Mouse (Mus musculus): Measurements from ENCODE around the gene Pgap1.

The Pgap1 gene

DNA sequence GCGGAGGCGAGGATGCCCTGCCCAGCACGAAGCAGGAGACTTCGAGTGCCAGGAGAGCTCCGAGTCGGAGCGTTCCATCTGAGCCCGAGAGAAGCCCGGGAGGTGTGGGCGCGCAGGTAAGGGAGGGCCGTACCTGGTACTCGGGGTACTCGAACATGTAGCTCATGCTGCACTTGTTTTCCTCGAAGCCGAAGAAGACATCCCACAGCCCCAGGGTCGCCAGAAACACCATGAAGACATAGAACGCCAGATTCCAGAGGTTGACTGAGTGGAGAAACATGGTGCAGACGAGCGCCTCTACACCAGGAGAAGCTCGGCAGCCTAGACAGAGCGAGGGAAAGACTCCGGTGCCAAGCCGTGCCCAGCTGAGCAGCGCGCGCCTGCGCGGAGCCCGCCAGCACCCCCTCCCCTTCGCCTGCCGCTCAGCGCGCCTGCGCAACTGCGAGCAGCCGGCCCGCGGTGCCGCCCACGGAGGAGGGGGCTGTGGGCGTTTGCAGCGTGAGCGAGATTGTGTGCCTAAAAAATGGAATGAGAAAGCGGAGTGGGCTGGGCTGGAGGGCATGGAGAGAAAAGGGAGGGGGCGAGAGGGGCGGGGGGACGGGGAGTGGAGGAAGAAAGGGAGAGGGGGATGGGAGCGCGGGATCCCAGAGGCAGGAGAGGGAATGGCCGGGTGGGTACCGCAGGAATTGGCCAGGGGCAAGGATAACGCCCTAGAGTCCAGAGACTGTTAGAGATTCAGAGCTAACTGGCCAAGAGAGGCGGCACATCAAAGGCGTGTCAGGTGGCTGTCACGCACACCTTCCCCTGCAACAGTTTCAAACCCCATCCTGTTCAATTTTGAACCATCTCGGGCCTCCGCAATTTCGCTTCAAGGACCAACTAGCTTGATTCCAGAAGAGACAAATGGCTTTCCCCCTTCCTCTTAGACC is at the start of gene Pgap1:
TSS of gene Pgap1 (minus strand) at position 384 of the 929 bp plus-strand sequence.
- peak; percentile 83 to 85 for DNase-seq (ENCODE audit: low spot score in 2 of 2)

- DNase-seq (ENCODE audit: low spot score in 2 of 2), result no peak
Measured at GRCm38 (mm10) chr1:54606936-54607335, 49.5 kb upstream of the Pgap1 start.

DNA sequence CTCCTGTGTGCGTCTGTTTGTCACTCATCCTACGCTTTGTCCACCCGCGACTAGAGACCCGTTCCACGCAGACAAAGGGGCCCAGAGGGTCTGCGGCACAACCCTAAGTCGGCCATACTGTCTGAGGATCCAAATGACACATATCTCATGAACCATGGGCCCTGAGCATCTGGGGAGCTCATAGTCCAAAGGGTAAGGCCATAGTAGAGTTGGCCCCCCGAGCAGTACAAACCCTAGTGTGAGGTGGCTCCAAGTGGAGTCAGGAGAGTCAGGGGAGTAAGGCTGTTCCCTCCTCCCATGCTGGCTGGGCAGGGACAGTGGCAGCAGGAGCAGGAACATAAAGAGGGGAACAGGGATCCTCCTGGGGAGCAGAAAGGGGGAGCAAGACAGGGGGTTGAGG is 44.2 kb upstream of the Pgap1 start:
- DNase-seq (ENCODE audit: low spot score in 2 of 2), result no peak

GRCm38 (mm10) chr1:54600275-54600674 is 42.8 kb upstream of the Pgap1 start:
- DNase-seq (ENCODE audit: low spot score in 2 of 2), result no peak

- DNase-seq (ENCODE audit: low spot score in 2 of 2), result no peak
Measured at GRCm38 (mm10) chr1:54597594-54598217, 40.2 kb upstream of the Pgap1 start.

GRCm38 (mm10) chr1:54596151-54596550 is 38.7 kb upstream of the Pgap1 start:
- DNase-seq (ENCODE audit: low spot score in 2 of 2), result no peak

GRCm38 (mm10) chr1:54587076-54587475 is 29.6 kb upstream of the Pgap1 start:
- DNase-seq (ENCODE audit: low spot score in 2 of 2), result no peak

DNA sequence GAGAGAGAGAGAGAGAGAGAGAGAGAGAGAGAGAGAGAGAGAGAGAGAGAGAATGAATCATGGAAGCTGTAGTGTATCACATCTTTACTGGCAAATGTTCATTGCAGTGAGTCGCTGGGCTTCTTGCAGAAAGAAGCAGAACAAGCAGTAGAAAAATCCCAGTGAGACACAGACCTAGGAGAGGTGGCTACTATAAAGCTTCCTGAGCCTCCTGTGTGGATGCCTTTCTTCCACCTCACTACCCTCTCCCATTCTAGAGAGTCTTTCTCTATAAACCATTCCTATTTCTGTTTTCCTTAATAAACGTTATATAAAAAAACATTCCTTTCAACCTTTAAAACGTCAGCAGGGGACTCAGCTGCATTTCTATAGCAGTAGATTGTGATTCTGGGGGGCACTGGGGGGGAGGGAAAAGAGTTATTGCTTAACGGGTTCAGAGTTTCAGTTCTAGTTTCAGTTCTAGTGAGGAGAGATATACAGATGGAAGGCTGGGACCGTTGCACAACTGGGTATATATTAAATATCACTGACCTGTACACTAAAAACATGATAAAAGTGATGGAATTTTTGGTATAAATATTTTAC is 28.6 kb upstream of the Pgap1 start:
- DNase-seq (ENCODE audit: low spot score in 2 of 2), result no peak

DNA sequence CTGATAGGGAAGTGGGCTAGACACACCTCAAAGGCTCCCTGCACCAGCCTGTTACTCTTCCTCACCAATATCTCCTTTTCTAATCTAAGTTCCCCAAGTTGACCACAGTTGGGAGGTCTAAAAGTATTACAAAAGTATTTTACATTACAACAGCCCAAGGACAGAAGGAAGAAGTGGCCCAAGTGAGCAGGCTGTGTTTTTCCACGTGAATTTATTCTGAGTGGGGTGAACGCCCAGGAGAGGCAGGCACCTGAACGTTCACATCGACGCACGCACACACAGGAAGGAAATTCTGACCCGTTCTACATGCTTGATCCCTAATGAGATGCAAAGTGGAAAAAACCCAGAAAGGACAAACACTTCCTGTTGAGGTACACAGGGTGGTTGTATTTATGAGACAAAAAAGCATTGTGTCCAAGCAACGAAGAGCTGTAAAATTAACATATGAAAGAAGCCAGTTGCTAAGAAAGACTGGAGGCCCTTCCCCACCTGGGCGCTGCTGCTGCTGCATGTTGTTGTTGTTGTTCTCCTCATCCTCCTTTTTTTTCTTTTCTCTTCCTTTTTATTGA is 27.9 kb upstream of the Pgap1 start:
- DNase-seq (ENCODE audit: low spot score in 2 of 2), result peak in 1 of 2 experiments; percentile 15

DNA sequence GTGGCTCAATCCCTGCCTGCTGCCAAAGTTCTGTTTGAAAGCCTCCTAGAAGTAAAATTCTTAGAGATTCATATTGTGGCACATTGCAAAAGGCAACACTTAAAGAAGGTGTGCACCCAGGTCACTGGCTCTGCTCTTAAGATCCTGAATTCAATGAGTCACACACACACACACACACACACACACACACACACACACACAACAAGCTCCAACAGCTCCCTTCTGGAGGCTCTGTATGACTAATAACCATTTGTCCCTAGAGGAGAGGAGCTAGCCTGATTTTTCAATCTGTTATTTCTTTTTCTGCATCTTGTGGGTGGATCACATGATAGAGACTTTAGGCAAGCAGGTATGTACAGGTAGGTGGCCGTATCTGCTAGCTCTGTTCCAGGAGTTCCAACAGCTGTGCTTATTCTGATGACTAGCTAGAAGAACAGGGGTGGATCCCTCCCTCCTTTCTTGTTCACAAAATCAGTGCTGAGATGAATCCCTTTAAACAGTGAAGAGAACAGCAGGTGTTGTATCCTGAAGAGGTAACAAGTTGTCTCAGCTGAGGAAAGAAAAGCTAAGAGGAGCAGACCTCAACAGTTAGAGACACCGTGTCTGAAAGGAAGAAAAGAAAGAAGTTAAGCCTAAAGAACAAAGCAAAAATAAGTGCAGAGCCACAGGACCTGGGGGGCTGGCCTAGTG is 27.2 kb upstream of the Pgap1 start:
- no peak for DNase-seq (ENCODE audit: low spot score in 2 of 2)

GRCm38 (mm10) chr1:54578358-54579184 is 21.1 kb upstream of the Pgap1 start:
- DNase-seq (ENCODE audit: low spot score in 2 of 2), result no peak

- no peak for DNase-seq (ENCODE audit: low spot score in 2 of 2)
Measured at GRCm38 (mm10) chr1:54569102-54569501, 11.6 kb upstream of the Pgap1 start.

DNA sequence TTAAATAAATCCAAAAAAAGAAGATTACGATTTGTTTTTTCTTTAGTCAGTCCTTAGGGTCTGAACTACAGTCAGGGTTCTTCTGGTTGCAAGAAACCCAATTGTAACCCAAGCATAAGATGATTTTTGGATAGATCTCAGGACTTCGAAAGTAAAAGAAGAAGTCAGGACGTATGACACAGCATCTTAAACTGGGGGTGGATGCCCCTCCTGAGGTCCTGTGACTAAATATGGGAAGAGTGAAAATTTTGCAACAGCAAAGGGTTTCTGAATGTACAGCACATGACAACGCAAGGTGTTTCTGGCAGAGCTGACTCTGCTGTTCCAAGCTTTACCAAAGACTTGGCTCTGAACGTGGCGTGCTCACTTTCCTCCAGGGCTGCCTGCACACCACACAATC is 6.4 kb upstream of the Pgap1 start:
- DNase-seq (ENCODE audit: low spot score in 2 of 2), result peak in 1 of 2 experiments; percentile 20

GRCm38 (mm10) chr1:54556586-54557221 is 780 bp downstream of the Pgap1 start:
- DNase-seq (ENCODE audit: low spot score in 2 of 2), result no peak

DNA sequence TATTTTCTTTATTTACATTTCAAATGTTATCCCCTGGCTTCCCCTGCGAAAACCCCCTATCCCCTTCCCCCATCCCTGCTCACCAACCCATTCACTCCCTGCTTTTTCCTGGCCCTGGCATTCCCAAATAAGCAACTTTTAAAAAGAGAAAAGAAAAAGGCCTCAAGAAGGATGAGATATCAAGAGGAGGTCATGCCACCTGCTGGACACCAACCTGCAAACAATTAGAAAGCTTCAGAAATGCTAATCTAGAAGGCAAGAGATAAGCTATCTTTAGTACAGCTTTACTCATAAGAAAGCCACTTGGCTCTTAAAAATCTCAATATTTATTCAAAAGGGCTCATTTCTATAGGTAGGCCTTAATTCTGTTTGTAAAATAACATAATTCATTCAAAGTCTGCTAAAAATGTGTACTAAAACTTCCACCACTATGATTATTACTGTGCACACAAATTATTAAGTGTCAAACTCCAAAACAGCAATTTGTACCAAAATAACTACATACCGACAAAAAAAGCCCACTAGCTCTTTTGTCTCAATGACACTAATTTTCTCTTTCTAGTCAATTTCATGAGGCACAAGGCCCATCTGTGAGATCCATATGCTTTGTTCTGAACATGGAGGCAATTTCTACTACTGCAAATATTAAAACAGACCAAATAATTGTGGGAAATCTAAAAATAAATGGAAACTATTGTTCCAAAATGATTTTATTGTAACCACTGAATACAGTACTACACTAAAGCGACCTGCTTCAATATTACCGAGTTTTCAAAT is 1.9 kb downstream of the Pgap1 start:
- no peak for DNase-seq (ENCODE audit: low spot score in 2 of 2)

DNA sequence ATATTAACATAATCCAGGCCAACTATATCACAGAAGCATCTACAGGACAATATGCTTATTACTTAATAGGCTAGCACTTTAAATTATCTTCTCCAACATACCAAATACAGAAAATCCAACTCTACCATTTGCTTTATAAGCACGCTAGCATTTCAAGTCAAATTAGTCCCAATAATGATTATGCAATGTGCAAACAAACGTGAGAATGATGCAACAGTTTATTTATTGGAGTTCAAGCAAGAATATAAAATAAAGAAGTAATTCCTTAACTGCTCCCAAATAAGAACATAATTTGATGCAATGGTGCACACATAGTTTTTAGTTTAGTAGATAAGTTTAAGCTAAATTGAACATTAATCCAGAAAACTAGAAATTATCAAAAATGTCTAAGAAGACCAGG is 4.9 kb downstream of the Pgap1 start:
- DNase-seq (ENCODE audit: low spot score in 2 of 2), result no peak

DNA sequence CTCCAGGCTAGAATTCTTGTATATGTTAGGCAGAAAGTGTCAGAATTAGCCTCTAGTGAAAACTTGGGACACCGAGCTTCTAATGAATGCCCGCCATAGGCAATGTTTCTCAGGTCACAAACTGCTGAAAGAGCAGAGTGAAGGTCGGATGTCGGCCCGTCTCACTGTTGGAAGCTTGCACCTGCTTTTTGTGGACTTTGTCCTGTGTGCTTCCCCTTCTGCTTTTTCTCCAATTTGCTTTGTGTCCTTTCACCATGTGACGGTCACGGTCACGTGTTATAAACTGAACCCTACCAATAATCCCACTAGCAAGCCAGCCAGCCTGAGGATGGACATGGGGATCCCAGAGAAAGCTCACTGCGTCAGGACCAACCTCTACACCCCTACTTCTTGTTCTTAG is 12.3 kb downstream of the Pgap1 start:
- no peak for DNase-seq (ENCODE audit: low spot score in 2 of 2)

GRCm38 (mm10) chr1:54542920-54543319 is 14.6 kb downstream of the Pgap1 start:
- DNase-seq (ENCODE audit: low spot score in 2 of 2), result no peak

DNA sequence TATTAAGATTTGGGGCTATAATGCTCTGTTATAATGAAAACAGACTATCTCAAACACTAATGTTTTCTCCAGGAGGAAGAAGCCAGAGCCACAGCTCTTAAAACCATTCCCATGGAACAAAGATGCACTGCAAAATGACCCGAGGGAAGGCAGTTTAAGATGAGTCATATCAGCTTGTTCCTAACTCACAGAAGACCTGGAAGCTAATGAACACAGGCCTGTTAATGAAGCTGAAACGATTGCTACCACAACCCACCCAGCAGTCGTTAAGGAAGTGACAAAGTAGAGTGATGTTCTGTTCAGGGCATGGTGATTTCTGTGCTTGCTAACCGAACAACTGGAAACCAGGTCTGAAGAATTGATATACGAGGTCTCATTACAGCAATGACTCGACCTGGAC is 26.3 kb downstream of the Pgap1 start:
- DNase-seq (ENCODE audit: low spot score in 2 of 2), result no peak

- DNase-seq (ENCODE audit: low spot score in 2 of 2), result peak; percentile 8 to 20
Measured at GRCm38 (mm10) chr1:54523717-54524116, 33.8 kb downstream of the Pgap1 start.

Measured in heart, adult 9 months (tissue).